Mouse (Mus musculus) neural tube, embryonic 13.5 days (tissue): Measurements from ENCODE around the gene Olfr462. TPM values are rescaled to one million over a fixed set of nuclear protein-coding genes. Genes with fewer than 3 reads are reported as not detected.

ENCODE experiments used
- ATAC-seq: fragments of 200-750 bp; cut with Nextera tagmentation; 2 replicates; pipeline ENCODE4 v1.8.0; 2017; ENCODE audit warnings: low read depth, mild to moderate bottlenecking, moderate TSS enrichment, moderate library complexity
- H3K27ac ChIP-seq: fragments of 300-500 bp; sonication (generic); replicated peaks from 2 replicates; pipeline ENCODE4 v1.5.1; 2015; ENCODE audit warnings: moderate library complexity, mild to moderate bottlenecking, inconsistent platforms
- H3K27me3 ChIP-seq: fragments of 300-500 bp; sonication (generic); 2 replicates; pipeline ENCODE4 v1.6.1; 2015; ENCODE audit warnings: mild to moderate bottlenecking, inconsistent platforms
- H3K36me3 ChIP-seq: fragments of 300-500 bp; sonication (generic); 2 replicates; pipeline ENCODE4 v1.6.1; 2015; ENCODE audit warnings: mild to moderate bottlenecking, inconsistent platforms
- H3K4me1 ChIP-seq: fragments of 300-500 bp; sonication (generic); replicated peaks from 2 replicates; pipeline ENCODE4 v1.6.1; 2015; ENCODE audit warnings: inconsistent platforms
- H3K4me2 ChIP-seq: fragments of 300-500 bp; sonication (generic); 2 replicates; pipeline ENCODE4 v1.6.1; 2015; ENCODE audit warnings: inconsistent platforms, mild to moderate bottlenecking, moderate library complexity
- H3K4me3 ChIP-seq: fragments of 300-500 bp; sonication (generic); 2 replicates; pipeline ENCODE4 v1.5.1; 2015; ENCODE audit warnings: mild to moderate bottlenecking, inconsistent platforms
- H3K9ac ChIP-seq: fragments of 300-500 bp; sonication (generic); 2 replicates; pipeline ENCODE4 v1.6.1; 2015; ENCODE audit warnings: moderate library complexity, mild to moderate bottlenecking, inconsistent platforms
- H3K9me3 ChIP-seq: fragments of 300-500 bp; sonication (generic); 2 replicates; pipeline ENCODE4 v1.6.1; 2016; ENCODE audit warnings: inconsistent platforms
- WGBS: fragments of 180-500 bp; shearing (Covaris S2); methylation state at CpG from one replicate; pipeline ENCODE4 v1.1.7; 2015; 5-methylcytosine and 5-hydroxymethylcytosine counted together
- polyA plus RNA-seq: library from polyadenylated mRNA; unstranded; fragments of >200 nt; fragmentation: Nextera tagmentation; extraction: Ambion mirVana; gene quantifications from 2 replicates; pipeline ENCODE4 v1.2.1, GENCODE M21; 2015

Gene Olfr462
- not detected in 2 replicates for polyA plus RNA-seq

- H3K36me3 ChIP-seq: no peaks in the 10 kb centered on the region
- H3K27ac ChIP-seq: no peak within 1 kb of the TSS
- no peaks in the 10 kb centered on the region for H3K27me3 ChIP-seq
- H3K4me3 ChIP-seq: no peak within 1 kb of the TSS
- H3K4me2 ChIP-seq: no peak within 1 kb of the TSS
- no peak for ATAC-seq
- no peaks in the 10 kb centered on the region for H3K9me3 ChIP-seq
- WGBS: 91% methylated on average over 6 of the region's 6 CpGs
- no peak within 1 kb of the TSS for H3K9ac ChIP-seq
- H3K4me1 ChIP-seq: no peaks in the 10 kb centered on the region
Measured at GRCm38 (mm10) chr11:87892168-87892567, at the start of gene Olfr462. Gene Olfr462, minus strand, starts transcription at chr11:87892268.

- 78% methylated on average over 3 of the region's 3 CpGs for WGBS
Measured at GRCm38 (mm10) chr11:87935467-87935866, 43.4 kb upstream of the Olfr462 start.

GRCm38 (mm10) chr11:87933731-87934130, 41.7 kb upstream of the Olfr462 start:
- ATAC-seq: no peak
- no peak overlapping the region for H3K4me3 ChIP-seq
- WGBS: 85% methylated on average over 2 of the region's 2 CpGs

More at GRCm38 (mm10) chr11:87935467-87935866, 43.4 kb upstream of the Olfr462 start:
- Histone ChIP-seq H3K27me3 (no peaks in the 10 kb centered on the region), H3K27ac (no peak overlapping the region), H3K4me2 (no peak overlapping the region), H3K9ac (no peak overlapping the region), H3K4me1 (no peaks in the 10 kb centered on the region), H3K36me3 (no peaks in the 10 kb centered on the region), H3K4me3 (no peak overlapping the region), H3K9me3 (no peaks in the 10 kb centered on the region)
- ATAC-seq: no peak

GRCm38 (mm10) chr11:87930348-87930747, 38.3 kb upstream of the Olfr462 start:
- WGBS: 91% methylated on average over 2 of the region's 2 CpGs
- Histone ChIP-seq H3K4me2 (no peak overlapping the region), H3K9ac (no peak overlapping the region), H3K27me3 (no peaks in the 10 kb centered on the region), H3K27ac (no peak overlapping the region), H3K9me3 (no peaks in the 10 kb centered on the region), H3K4me3 (no peak overlapping the region), H3K36me3 (no peaks in the 10 kb centered on the region), H3K4me1 (no peaks in the 10 kb centered on the region)
- ATAC-seq: no peak

More at GRCm38 (mm10) chr11:87933731-87934130, 41.7 kb upstream of the Olfr462 start:
- Histone ChIP-seq H3K4me1 (no peaks in the 10 kb centered on the region), H3K36me3 (no peaks in the 10 kb centered on the region), H3K4me2 (no peak overlapping the region), H3K27me3 (no peaks in the 10 kb centered on the region), H3K9me3 (no peaks in the 10 kb centered on the region), H3K27ac (no peak overlapping the region), H3K9ac (no peak overlapping the region)

- H3K4me3 ChIP-seq: no peak within 1 kb of the TSS
- no peak within 1 kb of the TSS for H3K27ac ChIP-seq
- no peak for ATAC-seq
- no peaks in the 10 kb centered on the region for H3K27me3 ChIP-seq
- H3K9me3 ChIP-seq: no peaks in the 10 kb centered on the region
- no peak within 1 kb of the TSS for H3K9ac ChIP-seq
- H3K4me1 ChIP-seq: no peaks in the 10 kb centered on the region
- H3K4me2 ChIP-seq: no peak within 1 kb of the TSS
- 30% methylated on average over 5 of the region's 5 CpGs for WGBS
- H3K36me3 ChIP-seq: no peaks in the 10 kb centered on the region
Measured at GRCm38 (mm10) chr11:87920966-87921365, 28.9 kb upstream of the Olfr462 start, which contains the start of gene Olfr464. Gene Olfr464, minus strand, starts transcription at chr11:87920967.

- no peak for ATAC-seq
- Histone ChIP-seq H3K27ac (no peak overlapping the region), H3K36me3 (no peaks in the 10 kb centered on the region), H3K9me3 (no peaks in the 10 kb centered on the region), H3K4me3 (no peak overlapping the region), H3K9ac (no peak overlapping the region), H3K4me2 (no peak overlapping the region), H3K4me1 (no peaks in the 10 kb centered on the region), H3K27me3 (no peaks in the 10 kb centered on the region)
- WGBS: 72% methylated on average over 2 of the region's 2 CpGs
Measured at GRCm38 (mm10) chr11:87920301-87920700, 28.2 kb upstream of the Olfr462 start.

- no peaks in the 10 kb centered on the region for H3K4me1 ChIP-seq
- no peak overlapping the region for H3K27ac ChIP-seq
- H3K9me3 ChIP-seq: no peaks in the 10 kb centered on the region
- H3K36me3 ChIP-seq: no peaks in the 10 kb centered on the region
- no peak for ATAC-seq
- WGBS: 74% methylated on average over 1 of the region's 1 CpGs
- H3K4me2 ChIP-seq: no peak overlapping the region
- no peaks in the 10 kb centered on the region for H3K27me3 ChIP-seq
- H3K9ac ChIP-seq: no peak overlapping the region
- no peak overlapping the region for H3K4me3 ChIP-seq
Measured at GRCm38 (mm10) chr11:87916005-87916404, 23.9 kb upstream of the Olfr462 start.

GRCm38 (mm10) chr11:87904331-87904730, 12.3 kb upstream of the Olfr462 start:
- H3K9ac ChIP-seq: no peak overlapping the region
- no peak for ATAC-seq
- WGBS: 78% methylated on average over 3 of the region's 3 CpGs

GRCm38 (mm10) chr11:87897287-87897686, 5.2 kb upstream of the Olfr462 start, which contains the start of gene Olfr463:
Gene Olfr463, minus strand, starts transcription at chr11:87897387.
- Histone ChIP-seq H3K36me3 (no peaks in the 10 kb centered on the region), H3K27me3 (0 out of 2 replicates have a peak, but pooled peaks cover 3% of the 10 kb centered on the region), H3K27ac (no peak within 1 kb of the TSS), H3K4me1 (no peaks in the 10 kb centered on the region), H3K9ac (no peak within 1 kb of the TSS), H3K4me2 (no peak within 1 kb of the TSS), H3K4me3 (no peak within 1 kb of the TSS), H3K9me3 (no peaks in the 10 kb centered on the region)
- no peak for ATAC-seq

More at GRCm38 (mm10) chr11:87904331-87904730, 12.3 kb upstream of the Olfr462 start:
- H3K4me3 ChIP-seq: no peak overlapping the region
- no peak overlapping the region for H3K4me2 ChIP-seq
- H3K4me1 ChIP-seq: no peaks in the 10 kb centered on the region
- H3K27ac ChIP-seq: no peak overlapping the region
- no peaks in the 10 kb centered on the region for H3K36me3 ChIP-seq
- H3K9me3 ChIP-seq: no peaks in the 10 kb centered on the region
- no peaks in the 10 kb centered on the region for H3K27me3 ChIP-seq

GRCm38 (mm10) chr11:87884856-87885255, 7.2 kb downstream of the Olfr462 start:
- no peaks in the 10 kb centered on the region for H3K9me3 ChIP-seq
- WGBS: 75% methylated on average over 5 of the region's 5 CpGs
- ATAC-seq: no peak

GRCm38 (mm10) chr11:87883493-87883892, 8.6 kb downstream of the Olfr462 start:
- no peak for ATAC-seq
- Histone ChIP-seq H3K4me2 (no peak overlapping the region), H3K27me3 (no peaks in the 10 kb centered on the region), H3K9me3 (no peaks in the 10 kb centered on the region), H3K9ac (no peak overlapping the region), H3K4me1 (peaks cover 7% of the 10 kb centered on the region), H3K36me3 (no peaks in the 10 kb centered on the region), H3K4me3 (no peak overlapping the region), H3K27ac (no peak overlapping the region)
- WGBS: 51% methylated on average over 5 of the region's 5 CpGs

More at GRCm38 (mm10) chr11:87884856-87885255, 7.2 kb downstream of the Olfr462 start:
- no peak overlapping the region for H3K9ac ChIP-seq
- peaks cover 6% of the 10 kb centered on the region for H3K4me1 ChIP-seq
- H3K36me3 ChIP-seq: no peaks in the 10 kb centered on the region
- H3K4me2 ChIP-seq: no peak overlapping the region
- no peak overlapping the region for H3K27ac ChIP-seq
- H3K27me3 ChIP-seq: no peaks in the 10 kb centered on the region
- H3K4me3 ChIP-seq: no peak overlapping the region

GRCm38 (mm10) chr11:87881714-87882113, 10.4 kb downstream of the Olfr462 start:
- Histone ChIP-seq H3K9ac (no peak overlapping the region), H3K4me3 (no peak overlapping the region), H3K9me3 (no peaks in the 10 kb centered on the region), H3K4me1 (peaks cover 7% of the 10 kb centered on the region), H3K27ac (no peak overlapping the region), H3K4me2 (no peak overlapping the region), H3K27me3 (no peaks in the 10 kb centered on the region), H3K36me3 (no peaks in the 10 kb centered on the region)
- no peak for ATAC-seq
- WGBS: 83% methylated on average over 4 of the region's 4 CpGs

- Histone ChIP-seq H3K4me1 (peaks cover 7% of the 10 kb centered on the region), H3K9ac (no peak overlapping the region), H3K4me2 (no peak overlapping the region), H3K27me3 (no peaks in the 10 kb centered on the region), H3K9me3 (no peaks in the 10 kb centered on the region), H3K36me3 (no peaks in the 10 kb centered on the region), H3K4me3 (no peak overlapping the region), H3K27ac (no peak overlapping the region)
- ATAC-seq: no peak
- 34% methylated on average over 9 of the region's 9 CpGs for WGBS
Measured at GRCm38 (mm10) chr11:87879826-87880225, 12.2 kb downstream of the Olfr462 start.
